Mouse (Mus musculus) kidney, embryonic 14.5 days (tissue): ENCODE measurements around the gene Fkbp2. TPM values are rescaled to one million over a fixed set of nuclear protein-coding genes. Genes with fewer than 3 reads are reported as not detected.
A peak's percentile ranks its signal among the peaks of the same experiment; 100 is the strongest.

Source experiments
- ATAC-seq: fragments of 200-750 bp; cut with Nextera tagmentation; 2 replicates; pipeline ENCODE4 v1.8.0; 2017; ENCODE audit warnings: moderate number of reproducible peaks, mild to moderate bottlenecking, moderate TSS enrichment, moderate library complexity; ENCODE audit not compliant: low FRiP score, low TSS enrichment
- H3K27ac ChIP-seq: fragments of 300-500 bp; sonication (generic); 2 replicates; pipeline ENCODE4 v1.5.1; 2014; ENCODE audit warnings: low read depth, mild to moderate bottlenecking, low read length, moderate library complexity, mixed read lengths
- H3K27me3 ChIP-seq: fragments of 300-500 bp; sonication (generic); 2 replicates; pipeline ENCODE4 v1.6.1; 2014; ENCODE audit warnings: mild to moderate bottlenecking, low read length; ENCODE audit not compliant: control insufficient read depth, insufficient read depth
- H3K36me3 ChIP-seq: fragments of 300-500 bp; sonication (generic); 2 replicates; pipeline ENCODE4 v1.6.1; 2014; ENCODE audit warnings: low read length, mixed read lengths; ENCODE audit not compliant: control insufficient read depth, insufficient read depth
- H3K4me1 ChIP-seq: fragments of 300-500 bp; sonication (generic); 2 replicates; pipeline ENCODE4 v1.6.1; 2014; ENCODE audit warnings: low read length, mixed read lengths; ENCODE audit not compliant: control insufficient read depth, insufficient read depth
- H3K4me2 ChIP-seq: fragments of 300-500 bp; sonication (generic); replicated peaks from 2 replicates; pipeline ENCODE4 v1.6.1; 2014; ENCODE audit warnings: low read depth, mild to moderate bottlenecking, low read length
- H3K4me3 ChIP-seq: fragments of 300-500 bp; sonication (generic); 2 replicates; pipeline ENCODE4 v1.5.1; 2014; ENCODE audit warnings: mild to moderate bottlenecking, low read length
- H3K9ac ChIP-seq: fragments of 300-500 bp; sonication (generic); 2 replicates; pipeline ENCODE4 v1.6.1; 2014; ENCODE audit warnings: low read depth, mild to moderate bottlenecking, low read length, moderate library complexity
- H3K9me3 ChIP-seq: fragments of 300-500 bp; sonication (generic); 2 replicates; pipeline ENCODE4 v1.6.1; 2016; ENCODE audit warnings: low read length; ENCODE audit not compliant: control insufficient read depth
- WGBS: fragments of 180-500 bp; shearing (Covaris S2); extraction: QIAGEN DNeasy Blood & Tissue Kit; methylation state at CpG from one replicate; pipeline ENCODE4 v1.1.7; 2014; 5-methylcytosine and 5-hydroxymethylcytosine counted together
- polyA plus RNA-seq: library from polyadenylated mRNA; unstranded; fragments of >200 nt; fragmentation: Nextera tagmentation; extraction: Ambion mirVana; gene quantifications from 2 replicates; pipeline ENCODE4 v1.2.1, GENCODE M21; 2014

The Fkbp2 gene
- polyA plus RNA-seq, 1 experiment from 2014 or later, result 89.7 TPM

DNA sequence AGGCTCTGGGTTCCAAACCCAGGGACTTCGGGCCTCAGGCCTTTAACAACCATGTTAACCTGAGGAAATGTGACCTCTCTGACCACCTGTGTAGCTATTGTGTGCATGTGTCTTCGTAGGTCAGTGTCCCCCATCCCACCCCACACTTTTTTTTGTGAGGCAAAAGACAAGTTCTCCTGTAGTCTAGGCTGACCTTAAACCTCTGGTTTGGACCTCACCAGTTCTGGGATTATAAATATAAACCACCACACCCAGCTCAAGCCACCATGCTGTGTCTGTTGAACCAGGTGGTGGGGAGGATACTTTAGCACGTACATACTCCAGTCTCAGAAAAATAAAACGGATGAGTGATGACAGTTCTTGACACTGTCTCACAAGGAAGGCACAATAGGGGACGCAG lies 30.4 kb downstream of the Fkbp2 start:
- H3K36me3 ChIP-seq, result peaks cover 19% of the 10 kb centered on the region
- H3K4me2 ChIP-seq, result peak overlapping the region; percentile 93
- WGBS, result 55% methylated on average over 5 of the region's 5 CpGs
- no peak for ATAC-seq
- peaks cover 15% of the 10 kb centered on the region for H3K4me1 ChIP-seq
- H3K4me3 ChIP-seq, result peak overlapping the region; percentile 65
- H3K27ac ChIP-seq, result peak overlapping the region; percentile 98; the same call in 1 of the 2 replicates
- no peaks in the 10 kb centered on the region for H3K27me3 ChIP-seq
- no peaks in the 10 kb centered on the region for H3K9me3 ChIP-seq
- peak overlapping the region; percentile 73; the same call in 1 of the 2 replicates for H3K9ac ChIP-seq

GRCm38 (mm10) chr19:6949532-6949931 lies 30.8 kb downstream of the Fkbp2 start:
- H3K9me3 ChIP-seq, result no peaks in the 10 kb centered on the region
- no peak overlapping the region for H3K4me3 ChIP-seq
- 83% methylated on average over 5 of the region's 5 CpGs for WGBS
- peaks cover 15% of the 10 kb centered on the region for H3K36me3 ChIP-seq
- ATAC-seq, result no peak
- H3K4me1 ChIP-seq, result peaks cover 15% of the 10 kb centered on the region
- no peak overlapping the region; the same call in 1 of the 2 replicates for H3K4me2 ChIP-seq
- H3K27me3 ChIP-seq, result no peaks in the 10 kb centered on the region
- H3K27ac ChIP-seq, result no peak overlapping the region
- H3K9ac ChIP-seq, result 0 out of 2 replicates have a peak overlapping the region, but pooled peaks have one; percentile 73

DNA sequence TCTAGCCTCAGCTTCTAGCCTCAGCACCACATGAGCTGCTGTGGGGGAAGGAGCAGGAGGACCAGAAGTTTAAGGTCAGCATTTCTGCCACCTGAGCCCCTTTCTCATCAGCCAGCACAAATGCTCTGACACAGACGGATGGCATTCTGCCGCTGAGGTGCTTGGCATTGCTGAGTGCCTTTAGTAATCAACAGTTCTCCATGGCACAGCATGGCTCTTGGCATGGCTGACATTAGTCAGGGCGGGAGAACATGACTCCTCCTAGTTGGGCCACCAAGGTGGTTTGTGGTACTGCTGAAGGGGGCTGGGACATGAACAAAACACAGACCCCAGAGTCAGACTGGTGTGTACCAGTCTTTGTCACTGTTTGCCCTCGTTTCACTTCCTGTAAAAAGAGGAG lies 32.1 kb downstream of the Fkbp2 start:
- ATAC-seq, result no peak
- WGBS, result 83% methylated on average over 4 of the region's 4 CpGs
- no peak overlapping the region for H3K4me2 ChIP-seq

DNA sequence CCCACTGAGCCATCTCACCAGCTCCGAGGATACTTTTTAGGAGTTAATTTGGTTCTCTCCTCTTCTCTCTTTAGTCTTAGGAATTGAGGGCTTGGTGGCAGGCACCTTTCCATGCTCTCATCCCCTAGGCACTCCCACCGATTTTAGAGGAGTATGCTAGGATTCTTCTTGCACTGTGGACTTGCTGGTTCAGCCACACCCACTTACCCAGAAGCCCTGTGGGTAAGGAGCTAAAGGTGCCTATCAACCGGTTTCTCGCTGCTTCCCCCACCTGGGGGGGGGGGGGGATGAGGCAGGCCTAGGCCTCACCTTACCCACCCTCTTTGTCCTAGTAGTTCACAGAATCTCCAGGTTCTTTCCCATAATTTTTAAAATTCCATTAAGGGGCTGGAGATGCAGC lies 32.6 kb downstream of the Fkbp2 start:
- Histone ChIP-seq H3K27ac (no peak overlapping the region), H3K9ac (no peak overlapping the region), H3K36me3 (0 out of 2 replicates have a peak, but pooled peaks cover 4% of the 10 kb centered on the region), H3K4me2 (no peak overlapping the region), H3K27me3 (no peaks in the 10 kb centered on the region), H3K9me3 (no peaks in the 10 kb centered on the region), H3K4me1 (peaks cover 9% of the 10 kb centered on the region), H3K4me3 (no peak overlapping the region)
- 49% methylated on average over 4 of the region's 4 CpGs for whole genome bisulfite sequencing
- ATAC-seq, result no peak

More for the DNA sequence above, 32.1 kb downstream of the Fkbp2 start:
- Histone ChIP-seq H3K9ac (no peak overlapping the region), H3K27ac (no peak overlapping the region), H3K4me1 (peaks cover 14% of the 10 kb centered on the region), H3K9me3 (no peaks in the 10 kb centered on the region), H3K27me3 (no peaks in the 10 kb centered on the region), H3K4me3 (no peak overlapping the region), H3K36me3 (peaks cover 8% of the 10 kb centered on the region; the same call in 1 of the 2 replicates)

DNA sequence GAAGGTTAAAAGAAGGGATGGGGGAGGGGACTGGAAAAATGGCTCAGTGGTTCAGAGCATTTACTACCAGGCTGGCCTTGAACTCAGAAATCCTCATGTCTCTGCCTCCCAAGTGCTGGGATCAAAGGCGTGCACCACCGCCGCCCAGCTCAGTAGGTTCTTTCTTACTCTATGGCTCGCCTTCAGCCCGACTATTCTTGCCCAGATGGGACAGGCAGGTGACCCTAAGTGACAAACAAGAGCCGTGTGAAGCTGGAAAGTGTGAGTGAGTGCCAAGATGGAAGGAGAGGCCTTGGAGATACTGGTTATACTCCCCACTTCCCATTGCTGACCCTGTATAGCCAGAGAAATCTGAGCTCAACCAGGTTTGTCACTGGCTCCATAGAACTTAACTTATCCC lies 36.6 kb downstream of the Fkbp2 start:
- 91% methylated on average over 6 of the region's 6 CpGs for WGBS
- H3K27me3 ChIP-seq, result no peaks in the 10 kb centered on the region

GRCm38 (mm10) chr19:6942764-6943163 lies 37.5 kb downstream of the Fkbp2 start:
- 32% methylated on average over 5 of the region's 5 CpGs for WGBS
- peak; percentile 14 for ATAC-seq
- H3K9me3 ChIP-seq, result no peaks in the 10 kb centered on the region
- 0 out of 2 replicates have a peak, but pooled peaks cover 4% of the 10 kb centered on the region for H3K36me3 ChIP-seq
- peak overlapping the region; percentile 98 for H3K4me2 ChIP-seq
- peak overlapping the region; percentile 88 for H3K4me3 ChIP-seq
- H3K9ac ChIP-seq, result peak overlapping the region; percentile 86
- H3K4me1 ChIP-seq, result peaks cover 9% of the 10 kb centered on the region
- no peaks in the 10 kb centered on the region for H3K27me3 ChIP-seq
- H3K27ac ChIP-seq, result peak overlapping the region; percentile 98; the same call in 1 of the 2 replicates

More for the DNA sequence above, 36.6 kb downstream of the Fkbp2 start:
- no peak for ATAC-seq
- H3K4me2 ChIP-seq, result no peak overlapping the region
- H3K9me3 ChIP-seq, result no peaks in the 10 kb centered on the region
- peaks cover 9% of the 10 kb centered on the region for H3K4me1 ChIP-seq
- no peak overlapping the region for H3K4me3 ChIP-seq
- H3K27ac ChIP-seq, result no peak overlapping the region
- 0 out of 2 replicates have a peak, but pooled peaks cover 4% of the 10 kb centered on the region for H3K36me3 ChIP-seq
- no peak overlapping the region for H3K9ac ChIP-seq

- H3K27me3 ChIP-seq, result no peaks in the 10 kb centered on the region
- ATAC-seq, result peak; percentile 91
- peak within 1 kb of the TSS; percentile 88 for H3K4me3 ChIP-seq
- H3K4me1 ChIP-seq, result peaks cover 9% of the 10 kb centered on the region
- WGBS, result under 1% methylated on average over 27 of the region's 27 CpGs
- H3K36me3 ChIP-seq, result 0 out of 2 replicates have a peak, but pooled peaks cover 4% of the 10 kb centered on the region
- peak within 1 kb of the TSS; percentile 86 for H3K9ac ChIP-seq
- peak within 1 kb of the TSS; percentile 98 for H3K4me2 ChIP-seq
- H3K9me3 ChIP-seq, result no peaks in the 10 kb centered on the region
- H3K27ac ChIP-seq, result peak within 1 kb of the TSS; percentile 98
Measured at GRCm38 (mm10) chr19:6942249-6942691, 38.0 kb downstream of the Fkbp2 start, which contains the start of gene Gpr137. Gene Gpr137, minus strand, starts transcription at chr19:6942480.

DNA sequence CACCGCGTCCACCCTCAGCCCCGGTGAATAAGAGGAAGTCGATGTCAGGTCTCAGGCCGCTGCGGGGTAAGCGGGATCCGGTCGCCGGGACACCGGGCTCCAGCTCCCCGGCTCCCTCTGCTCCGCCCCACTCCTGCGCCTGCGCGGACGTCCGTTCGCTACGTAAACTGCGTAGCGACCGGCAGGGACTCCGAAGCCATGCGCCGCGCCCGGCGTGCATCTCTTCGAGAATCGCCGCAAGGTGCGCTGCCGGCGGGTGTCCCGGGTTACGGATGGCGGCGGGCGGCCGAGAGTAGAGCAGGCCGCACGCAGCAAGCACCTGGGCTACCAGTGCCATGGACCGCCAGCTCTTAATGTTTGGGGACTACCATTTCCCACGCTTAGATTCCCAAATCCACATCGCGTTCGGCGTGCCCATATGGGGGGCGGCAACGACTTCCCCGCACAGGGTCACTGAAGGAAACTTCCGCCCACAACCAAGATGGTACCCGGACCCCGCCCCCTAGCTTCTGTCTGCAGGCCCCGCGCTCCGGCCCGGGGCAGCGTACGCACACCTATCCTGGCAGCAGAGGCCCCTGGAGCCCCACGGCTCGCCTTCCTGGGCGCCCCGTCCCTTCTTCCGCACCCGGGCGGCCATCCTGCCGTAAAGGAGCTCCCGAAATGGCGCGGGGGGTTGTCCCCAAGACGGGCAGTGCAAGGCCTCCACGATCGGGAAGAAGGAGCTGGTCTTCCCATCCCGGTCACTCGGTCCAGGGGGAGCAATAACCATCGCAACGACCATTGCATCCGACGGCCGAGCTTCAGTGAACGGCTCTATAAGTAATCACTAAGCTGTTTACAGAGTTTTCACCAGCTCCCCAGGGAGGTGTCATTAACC lies 38.7 kb downstream of the Fkbp2 start, which contains the start of gene Bad:
Gene Bad (plus strand): TSS at position 490 of the 877 bp plus-strand sequence.
- H3K4me1 ChIP-seq, result peaks cover 9% of the 10 kb centered on the region
- peak within 1 kb of the TSS; percentile 88 for H3K4me3 ChIP-seq
- peak within 1 kb of the TSS; percentile 98 for H3K27ac ChIP-seq
- H3K9me3 ChIP-seq, result no peaks in the 10 kb centered on the region
- ATAC-seq, result peak; percentile 78
- under 1% methylated on average over 82 of the region's 83 CpGs for WGBS
- peak within 1 kb of the TSS; percentile 86 for H3K9ac ChIP-seq
- H3K4me2 ChIP-seq, result peak within 1 kb of the TSS; percentile 98
- H3K36me3 ChIP-seq, result 0 out of 2 replicates have a peak, but pooled peaks cover 4% of the 10 kb centered on the region
- H3K27me3 ChIP-seq, result no peaks in the 10 kb centered on the region
